Mouse (Mus musculus) megakaryocyte, embryonic 14.5 days (primary cell): Measurements from ENCODE around the gene Mia2.

Experiments used
- FLI1 ChIP-seq: IDR thresholded peaks from 2 replicates; pipeline ENCODE4 v1.6.1; 2012; ENCODE audit warnings: low read length, inconsistent platforms, mixed read lengths
- GATA1 ChIP-seq: IDR thresholded peaks from 3 replicates; pipeline ENCODE4 v1.6.1; 2012; ENCODE audit warnings: mixed read lengths, low read length, inconsistent platforms, borderline replicate concordance

GRCm38 (mm10) chr12:59219325-59220225, 124.0 kb downstream of the Mia2 start, which contains the start of gene Fbxo33:
- TF ChIP-seq GATA1 (no peak), FLI1 (0 out of 2 replicates have a peak, but pooled peaks have one; percentile 16)
